Mouse (Mus musculus) ovary, postnatal 10 days (tissue): Measurements from ENCODE around the gene Ring1.
"Not testable (repeated sequence)": the region's sequence is repeated elsewhere in the genome, so short reads cannot be mapped to it uniquely, and the experiment has no call there.

Source experiments
- DNase-seq: peaks from one replicate; pipeline ENCODE4 v3.0.0; 2022; ENCODE audit warnings: low spot score

Gene Ring1

GRCm38 (mm10) chr17:34028501-34029149, 4.1 kb upstream of the Ring1 start:
- DNase-seq, result no peak

GRCm38 (mm10) chr17:34027656-34028223, 3.3 kb upstream of the Ring1 start, which contains the start of gene H2-Ke6:
H2-Ke6 (minus strand) TSS chr17:34028060.
- DNase-seq, result peak; percentile 74

- DNase-seq, result no peak
Observed at GRCm38 (mm10) chr17:34026917-34027655, 2.6 kb upstream of the Ring1 start.

- no peak for DNase-seq
Observed at GRCm38 (mm10) chr17:34026221-34026620, 1.7 kb upstream of the Ring1 start.

GRCm38 (mm10) chr17:34025756-34026151, 1.3 kb upstream of the Ring1 start:
- DNase-seq, result no peak

GRCm38 (mm10) chr17:34024861-34025755, 628 bp upstream of the Ring1 start:
- no peak for DNase-seq

GRCm38 (mm10) chr17:34023678-34024077, 802 bp downstream of the Ring1 start:
- no peak for DNase-seq

GRCm38 (mm10) chr17:34022987-34023386, 1.5 kb downstream of the Ring1 start:
- no peak for DNase-seq

GRCm38 (mm10) chr17:34022414-34022783, 2.1 kb downstream of the Ring1 start:
- DNase-seq, result no peak

GRCm38 (mm10) chr17:34021539-34022413, 2.7 kb downstream of the Ring1 start:
- DNase-seq, result no peak

GRCm38 (mm10) chr17:34013436-34013835, 11.0 kb downstream of the Ring1 start:
- no peak for DNase-seq

GRCm38 (mm10) chr17:34010156-34010555, 14.3 kb downstream of the Ring1 start:
- no peak for DNase-seq

GRCm38 (mm10) chr17:34006570-34006969, 17.9 kb downstream of the Ring1 start:
- DNase-seq, result no peak

- DNase-seq, result no peak
Observed at GRCm38 (mm10) chr17:34003426-34003825, 21.1 kb downstream of the Ring1 start.

GRCm38 (mm10) chr17:34000796-34001195, 23.7 kb downstream of the Ring1 start:
- not testable (repeated sequence) for DNase-seq

GRCm38 (mm10) chr17:34000150-34000537, 24.3 kb downstream of the Ring1 start, which contains the start of gene H2-K1:
H2-K1 (minus strand) TSS chr17:34000347.
- DNase-seq, result peak; percentile 73

GRCm38 (mm10) chr17:33999341-34000149, 24.9 kb downstream of the Ring1 start:
- DNase-seq, result no peak

GRCm38 (mm10) chr17:33998697-33999096, 25.8 kb downstream of the Ring1 start:
- DNase-seq, result not testable (repeated sequence)

- not testable (repeated sequence) for DNase-seq
Observed at GRCm38 (mm10) chr17:33997025-33997424, 27.5 kb downstream of the Ring1 start.

GRCm38 (mm10) chr17:33995651-33996050, 28.8 kb downstream of the Ring1 start:
- DNase-seq, result no peak
